Mouse (Mus musculus) erythroid progenitor cell, adult 5-6 weeks (primary cell): Measurements from ENCODE around the gene Ube2d3. TPM values are rescaled to one million over a fixed set of nuclear protein-coding genes. Genes with fewer than 3 reads are reported as not detected.

ENCODE experiments used
- total RNA-seq, 2 experiments: library from RNA; stranded (forward) in 1 of 2; stranded (reverse) in 1 of 2; fragments of 150-400 nt in 1 of 2; fragments of 186-747, 209-891 nt in 1 of 2; gene quantifications; 2 replicates each; pipeline versions ENCODE4 v1.2.3 to v1.2.4; 2015 to 2017; ENCODE audit warnings: low replicate concordance in 2 of 2

Ube2d3 gene
- total RNA-seq, 2 experiments from 2014 or later: 271 to 276 TPM

Other genes starting within 250 kb of the Ube2d3 start
- gene Cenpe, start 225.6 kb upstream of the Ube2d3 start, total RNA-seq (2015; ENCODE audit: low replicate concordance): 289 and 319 TPM in 2 replicates
- gene Cenpe, start 225.6 kb upstream of the Ube2d3 start, total RNA-seq (2017; ENCODE audit: low replicate concordance): 412 and 434 TPM in 2 replicates
- gene Bdh2, start 156.9 kb upstream of the Ube2d3 start, total RNA-seq (2015; ENCODE audit: low replicate concordance): not detected in 2 replicates
- not detected in 2 replicates for gene Bdh2, start 156.9 kb upstream of the Ube2d3 start, total RNA-seq (2017; ENCODE audit: low replicate concordance)
- not detected in 2 replicates for gene Slc9b2, start 130.4 kb upstream of the Ube2d3 start, total RNA-seq (2015; ENCODE audit: low replicate concordance)
- 0.23 TPM in 1 of 2 replicates, not detected in the other for gene Slc9b2, start 130.4 kb upstream of the Ube2d3 start, total RNA-seq (2017; ENCODE audit: low replicate concordance)
- gene Slc9b1, start 90.1 kb upstream of the Ube2d3 start, total RNA-seq (2015; ENCODE audit: low replicate concordance): not detected in 2 replicates
- gene Slc9b1, start 90.1 kb upstream of the Ube2d3 start, total RNA-seq (2017; ENCODE audit: low replicate concordance): not detected in 2 replicates
- 37.1 and 72.1 TPM in 2 replicates for gene Cisd2, start 14.2 kb upstream of the Ube2d3 start, total RNA-seq (2015; ENCODE audit: low replicate concordance)
- 24.4 and 40.6 TPM in 2 replicates for gene Cisd2, start 14.2 kb upstream of the Ube2d3 start, total RNA-seq (2017; ENCODE audit: low replicate concordance)
- gene Manba, start 47.5 kb downstream of the Ube2d3 start, total RNA-seq (2015; ENCODE audit: low replicate concordance): 16.2 and 17.6 TPM in 2 replicates
- gene Manba, start 47.5 kb downstream of the Ube2d3 start, total RNA-seq (2017; ENCODE audit: low replicate concordance): 1.4 and 7.1 TPM in 2 replicates